Mouse (Mus musculus) megakaryocyte progenitor cell, adult 5-6 weeks (primary cell): ENCODE measurements around the gene Nfkb1. TPM values are rescaled to one million over a fixed set of nuclear protein-coding genes. Genes with fewer than 3 reads are reported as not detected.

Experiments
- ATAC-seq: replicated peaks from 2 replicates; pipeline ENCODE4 v1.8.0; 2016; ENCODE audit warnings: mild to moderate bottlenecking, moderate TSS enrichment, inconsistent platforms; ENCODE audit not compliant: poor library complexity
- total RNA-seq, 2 experiments: library from RNA; stranded (forward) in 1 of 2; stranded (reverse) in 1 of 2; fragments of 157-497, 149-512 nt in 1 of 2; fragments of 200-1000 nt in 1 of 2; gene quantifications; 2 replicates each; pipeline versions ENCODE4 v1.2.3 to v1.2.4; 2015 to 2017

Gene Nfkb1
- total RNA-seq, 2 experiments from 2014 or later, result 58.7 to 110 TPM

GRCm38 (mm10) chr3:135594238-135594917, 97.0 kb downstream of the Nfkb1 start:
- ATAC-seq, result peak; percentile 65

DNA sequence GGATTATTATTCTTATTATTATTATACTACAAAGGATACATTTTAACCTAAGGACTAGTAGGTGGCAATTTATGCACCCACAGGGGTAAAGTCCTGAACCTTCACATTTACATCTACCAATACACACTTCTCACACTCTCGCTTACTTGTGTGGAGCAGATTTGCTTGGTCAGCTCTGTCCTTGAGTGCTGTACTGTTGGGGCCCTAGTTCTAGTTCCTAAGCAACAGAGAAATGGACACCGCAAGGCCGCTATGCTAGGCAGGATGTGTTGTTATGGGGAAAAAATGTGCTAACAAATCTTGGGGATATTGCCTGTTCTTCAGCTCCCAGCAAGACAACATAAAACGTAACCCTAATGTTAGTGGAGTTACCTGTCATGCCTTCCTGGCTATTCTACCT, 99.3 kb downstream of the Nfkb1 start:
- no peak for ATAC-seq

DNA sequence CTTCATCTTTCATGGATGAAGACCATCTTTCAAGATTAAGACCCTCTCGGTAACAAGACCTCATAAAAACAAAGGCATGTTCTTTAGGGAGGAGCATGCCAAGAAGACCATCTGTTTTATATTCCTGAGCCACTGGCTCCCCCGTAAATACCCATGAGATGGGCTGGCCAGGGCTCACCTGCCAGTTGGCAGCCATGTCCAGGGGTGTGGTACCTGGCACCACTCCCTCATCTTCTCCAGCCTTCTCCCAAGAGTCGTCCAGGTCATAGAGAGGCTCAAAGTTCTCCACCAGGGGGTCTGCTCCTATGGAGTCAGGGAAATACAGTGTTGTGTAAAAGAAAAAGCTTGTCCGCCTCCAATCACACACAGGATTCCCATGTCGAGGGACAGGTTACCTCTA, 100.0 kb downstream of the Nfkb1 start:
- no peak for ATAC-seq

DNA sequence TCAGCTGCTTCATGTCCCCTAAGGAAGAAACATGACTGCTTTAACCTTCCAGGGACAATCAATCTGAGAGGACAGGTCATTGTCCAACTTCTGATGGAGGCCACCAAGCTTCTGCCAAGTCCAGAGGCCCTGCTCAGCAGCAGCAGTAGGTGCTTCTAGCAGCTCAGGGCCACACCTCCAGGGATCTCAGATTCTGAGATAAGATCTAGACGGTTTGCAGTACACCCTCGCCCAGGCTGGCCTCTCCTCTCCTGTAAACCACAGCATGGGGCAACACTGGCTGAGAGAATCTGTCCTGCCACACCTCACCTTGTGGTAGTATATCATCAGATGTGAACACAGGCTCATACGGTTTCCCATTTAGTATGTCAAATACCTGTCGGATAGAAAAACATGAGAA, 100.9 kb downstream of the Nfkb1 start:
- 0 out of 2 replicates have a peak, but pooled peaks have one; percentile 6 for ATAC-seq

GRCm38 (mm10) chr3:135586471-135586880, 104.9 kb downstream of the Nfkb1 start:
- ATAC-seq, result peak; percentile 45

DNA sequence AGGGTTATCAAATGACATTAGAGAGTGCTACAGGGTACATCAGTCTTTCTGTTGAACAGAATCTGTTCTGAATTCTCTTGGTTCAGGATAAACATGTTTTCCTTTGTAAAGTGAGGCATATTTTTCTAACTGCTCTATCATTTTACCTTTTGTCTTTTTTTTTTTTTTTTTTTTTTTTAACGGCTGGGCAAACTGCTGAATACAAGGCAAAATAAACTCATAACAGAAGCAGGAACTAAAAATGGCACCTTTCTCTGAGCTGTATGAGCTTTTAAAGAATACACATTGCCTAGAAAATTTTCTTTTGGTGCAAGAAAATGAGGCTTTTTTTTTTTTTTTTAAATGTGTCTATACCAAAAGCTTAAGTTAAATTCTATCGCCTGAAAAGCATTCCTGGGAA, 105.3 kb downstream of the Nfkb1 start:
- no peak for ATAC-seq

- peak; percentile 72 for ATAC-seq
These were observed 105.9 kb downstream of the Nfkb1 start for GRCm38 (mm10) chr3:135585482-135585881.

GRCm38 (mm10) chr3:135582246-135582645, 109.1 kb downstream of the Nfkb1 start:
- ATAC-seq, result no peak

- ATAC-seq, result peak; percentile 66
These were observed 109.7 kb downstream of the Nfkb1 start for GRCm38 (mm10) chr3:135581606-135582117.

- ATAC-seq, result 0 out of 2 replicates have a peak, but pooled peaks have one; percentile 15
These were observed 110.7 kb downstream of the Nfkb1 start for GRCm38 (mm10) chr3:135580439-135581275.

- 0 out of 2 replicates have a peak, but pooled peaks have one; percentile 4 for ATAC-seq
These were observed 112.2 kb downstream of the Nfkb1 start for GRCm38 (mm10) chr3:135579179-135579578.

DNA sequence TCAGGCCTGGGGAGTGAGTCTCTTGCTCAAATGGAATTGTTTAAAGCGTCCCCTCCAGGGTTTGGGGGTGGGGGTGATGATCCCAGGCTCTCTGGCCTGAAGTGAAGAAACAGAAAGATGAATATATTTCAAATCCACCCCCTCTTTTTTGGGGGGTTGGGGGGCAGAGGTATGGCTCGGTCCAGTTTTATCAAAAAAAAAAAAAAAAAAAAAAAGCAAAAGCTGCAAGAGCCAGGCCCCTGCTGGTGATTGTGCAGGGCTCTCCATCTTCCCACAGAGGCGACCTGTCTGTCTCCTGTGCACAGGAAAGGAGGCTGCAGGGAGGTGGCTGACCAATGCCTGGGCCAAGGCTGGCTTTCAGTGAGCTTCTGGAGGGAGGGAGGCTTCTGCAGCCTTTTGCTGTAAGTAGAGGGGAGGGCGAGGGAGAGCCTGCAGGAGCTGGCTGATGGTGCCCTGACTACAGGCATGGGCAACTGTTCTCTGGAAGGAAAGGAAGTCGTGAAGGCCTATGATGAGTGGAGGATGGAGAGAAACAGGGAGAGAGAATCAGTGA, 112.7 kb downstream of the Nfkb1 start:
- ATAC-seq, result no peak

GRCm38 (mm10) chr3:135575126-135575525, 116.2 kb downstream of the Nfkb1 start:
- no peak for ATAC-seq

GRCm38 (mm10) chr3:135573051-135573450, 118.3 kb downstream of the Nfkb1 start:
- ATAC-seq, result 0 out of 2 replicates have a peak, but pooled peaks have one; percentile 2

DNA sequence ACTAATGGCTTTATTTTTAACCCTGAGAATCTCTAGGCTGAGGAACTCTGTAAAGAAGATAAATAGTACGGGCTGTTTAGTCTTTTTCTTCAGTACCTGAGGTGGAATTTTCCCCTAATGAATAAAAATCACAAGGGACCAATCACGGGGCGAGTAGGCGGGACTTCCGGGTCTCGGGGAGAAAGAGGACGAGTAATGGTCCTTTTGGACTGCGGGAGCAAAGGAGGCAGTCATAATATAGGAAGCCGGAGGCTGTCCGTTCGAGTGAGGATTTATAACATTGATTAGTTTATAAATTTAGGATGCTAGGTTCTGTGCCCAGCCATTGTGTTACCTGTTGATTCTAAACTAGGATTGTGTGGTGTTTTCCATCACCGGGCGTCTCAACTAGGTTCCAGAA, 119.8 kb downstream of the Nfkb1 start:
- ATAC-seq, result no peak

- ATAC-seq, result peak; percentile 32
These were observed 122.7 kb downstream of the Nfkb1 start for GRCm38 (mm10) chr3:135568633-135569032.

DNA sequence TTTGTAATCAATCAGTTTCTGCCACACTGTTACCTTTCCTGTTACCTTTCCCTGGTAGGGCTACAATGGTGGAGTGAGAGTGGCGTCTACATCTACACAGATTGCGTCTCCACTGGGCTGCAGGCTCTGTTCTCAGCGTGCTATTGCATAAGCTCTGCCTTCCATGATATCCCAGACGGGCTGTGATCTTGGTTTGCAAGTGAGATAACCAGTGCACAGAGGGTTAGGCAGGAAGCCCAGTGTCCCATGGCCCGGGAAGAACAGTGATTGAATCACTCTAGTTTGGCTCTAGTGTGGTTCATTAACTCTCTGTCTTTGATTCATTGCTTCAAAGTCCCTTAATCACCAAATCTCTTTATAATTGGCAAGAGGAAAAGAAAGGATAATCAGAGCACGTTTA, 123.5 kb downstream of the Nfkb1 start:
- ATAC-seq, result no peak

GRCm38 (mm10) chr3:135565306-135565705, 126.0 kb downstream of the Nfkb1 start:
- ATAC-seq, result peak; percentile 95

DNA sequence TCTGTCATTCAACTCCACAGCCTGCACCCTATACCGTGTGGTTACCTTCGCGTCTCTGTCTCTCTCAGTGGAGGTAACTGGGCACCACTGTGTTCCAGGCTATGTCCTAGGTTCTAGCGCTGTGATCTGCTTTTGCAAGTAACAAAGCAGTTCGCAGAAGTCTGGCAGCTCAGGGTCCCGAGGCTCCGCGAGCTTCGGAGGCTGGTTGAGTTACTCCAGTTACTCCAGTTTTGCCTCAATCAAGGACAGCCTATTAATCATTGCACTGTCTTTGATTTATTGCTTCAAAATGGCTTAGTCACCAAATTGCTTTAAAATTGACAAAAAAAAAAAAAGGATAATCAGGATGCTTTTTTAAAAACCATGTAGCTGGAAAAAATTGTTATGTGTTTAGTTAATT, 126.6 kb downstream of the Nfkb1 start:
- no peak for ATAC-seq

DNA sequence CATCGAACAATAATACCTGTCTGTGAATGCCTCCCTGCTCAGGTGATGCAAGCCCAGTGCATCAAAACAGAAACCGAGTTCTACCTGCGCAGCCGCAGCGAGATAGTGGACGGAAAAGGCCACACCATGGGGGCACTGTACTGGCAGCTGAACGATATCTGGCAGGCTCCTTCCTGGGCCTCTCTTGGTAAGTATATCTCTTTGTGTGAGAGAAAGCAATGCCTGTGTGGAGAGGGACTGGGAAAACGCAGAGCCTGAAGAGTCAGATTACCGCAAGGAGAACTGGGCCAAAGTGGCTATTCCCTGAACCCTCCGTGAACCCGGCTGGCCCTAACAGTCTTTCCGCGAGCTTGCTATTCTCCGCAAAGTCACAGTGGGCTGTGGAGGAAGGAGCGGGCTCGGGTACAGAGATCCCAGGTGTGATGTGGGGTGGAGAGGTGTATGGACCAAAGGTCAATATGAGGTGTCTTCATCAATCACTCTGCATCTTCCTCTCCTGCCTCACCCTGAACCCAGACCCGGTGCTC, 128.1 kb downstream of the Nfkb1 start:
- no peak for ATAC-seq

DNA sequence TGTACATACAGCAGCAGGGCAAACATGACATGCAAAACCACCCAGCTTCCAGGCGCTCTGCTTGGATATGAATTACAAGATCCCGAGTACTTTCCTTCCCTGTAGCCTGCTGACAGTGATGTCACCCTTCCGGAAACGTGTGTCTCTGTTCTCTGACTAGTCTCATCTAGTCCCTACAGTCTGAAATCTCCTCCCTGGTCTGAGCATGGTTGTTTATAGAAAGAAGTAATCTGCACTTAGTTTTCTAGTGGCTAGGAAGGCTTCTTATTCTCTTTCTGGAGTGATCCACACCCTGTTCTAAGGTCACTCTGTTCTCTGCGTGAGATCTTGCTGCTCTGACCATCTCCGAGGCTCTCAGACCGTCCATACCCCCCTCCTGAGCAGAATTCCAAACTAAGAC, 129.3 kb downstream of the Nfkb1 start:
- no peak for ATAC-seq
